Mouse (Mus musculus): Measurements from ENCODE around the gene Tex101.
"Not testable (repeated sequence)": the region's sequence is repeated elsewhere in the genome, so short reads cannot be mapped to it uniquely, and the experiment has no call there.

The Tex101 gene

DNA sequence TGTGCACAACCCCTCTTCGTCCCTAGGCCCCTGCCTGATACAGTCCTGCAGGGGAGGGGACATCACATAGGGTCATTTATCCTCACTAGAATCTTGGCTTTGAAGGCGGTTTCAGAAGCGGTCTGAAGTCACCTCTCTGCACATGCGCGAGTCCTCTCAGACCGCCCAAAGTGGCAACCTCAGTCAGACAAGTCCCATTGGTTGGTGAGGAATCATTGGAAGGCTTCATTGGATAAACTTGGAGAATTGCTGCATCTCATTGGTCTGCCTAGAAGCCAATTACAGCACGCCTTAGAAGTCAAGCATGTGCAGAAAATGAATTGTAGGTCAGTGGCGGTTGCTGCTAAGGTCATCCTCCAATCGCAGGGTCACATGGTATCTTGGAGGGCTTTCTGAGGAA, at the start of gene Tex101:
Gene Tex101 (minus strand): TSS at position 101 of the 400 bp plus-strand sequence.
- DNase-seq = no peak

DNA sequence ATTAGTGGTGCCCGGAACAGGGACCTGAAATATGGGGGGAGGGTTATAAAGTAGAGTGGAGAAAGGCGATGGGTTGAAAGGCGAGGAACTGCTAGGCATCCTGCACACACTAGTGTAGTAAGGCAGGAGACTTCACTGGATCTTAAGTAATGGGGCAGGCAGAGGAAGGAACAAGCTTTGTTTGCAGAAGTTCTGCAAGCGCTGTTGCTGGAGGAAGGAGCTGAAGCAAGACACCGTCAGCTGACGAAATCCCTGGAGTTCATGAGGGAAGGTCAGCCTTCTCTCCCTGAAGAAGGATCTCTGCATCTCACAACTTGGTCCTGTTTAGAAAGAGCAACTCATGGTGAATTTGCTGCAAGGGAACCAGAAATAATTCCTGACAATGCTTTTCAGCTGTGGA, 38.6 kb upstream of the Tex101 start:
- DNase-seq = no peak

DNA sequence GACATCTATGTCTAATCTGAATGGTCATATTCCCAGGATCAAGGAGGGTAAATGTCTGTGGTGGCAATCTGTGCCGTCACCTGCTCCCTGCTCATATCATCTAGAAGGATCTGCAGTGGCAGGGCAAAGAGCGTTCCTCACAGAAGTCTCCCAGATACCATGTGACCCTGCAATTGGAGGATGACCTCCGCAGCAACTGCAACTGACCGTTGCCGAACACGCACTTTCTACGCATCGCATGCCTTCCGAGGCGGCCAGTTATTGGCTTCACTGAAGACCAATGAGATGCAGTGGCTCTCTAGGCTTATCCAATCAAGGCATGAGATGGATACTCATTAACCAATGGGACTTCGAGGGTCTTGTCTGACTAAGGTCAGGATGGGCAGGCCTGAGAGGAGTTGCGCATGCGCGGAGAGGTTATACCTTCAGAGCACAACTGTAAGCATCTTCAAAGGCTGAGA, 32.4 kb upstream of the Tex101 start, which contains the start of gene BC049730:
Gene BC049730 (plus strand): TSS at position 411 of the 461 bp plus-strand sequence.
- DNase-seq = no peak

DNA sequence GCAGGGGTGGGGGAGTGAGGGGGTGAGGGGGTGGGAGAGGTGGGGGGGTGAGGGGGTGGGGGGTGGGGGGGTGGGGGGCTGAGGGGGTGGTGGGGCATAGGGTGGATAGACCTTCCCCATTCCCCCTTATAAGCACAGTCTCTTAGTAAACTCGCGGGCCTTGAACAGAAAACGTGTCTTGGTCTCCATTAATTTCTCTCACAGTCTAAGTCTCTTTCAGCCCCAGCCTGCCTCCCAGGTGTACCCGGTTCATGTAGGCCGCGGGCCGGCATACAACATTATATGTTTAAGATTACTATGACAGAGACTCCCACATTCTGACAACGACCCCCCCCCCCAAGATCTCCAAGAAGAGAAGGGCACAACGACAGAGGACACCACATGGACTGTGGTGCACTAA, 26.4 kb upstream of the Tex101 start:
- DNase-seq = not testable (repeated sequence)

DNA sequence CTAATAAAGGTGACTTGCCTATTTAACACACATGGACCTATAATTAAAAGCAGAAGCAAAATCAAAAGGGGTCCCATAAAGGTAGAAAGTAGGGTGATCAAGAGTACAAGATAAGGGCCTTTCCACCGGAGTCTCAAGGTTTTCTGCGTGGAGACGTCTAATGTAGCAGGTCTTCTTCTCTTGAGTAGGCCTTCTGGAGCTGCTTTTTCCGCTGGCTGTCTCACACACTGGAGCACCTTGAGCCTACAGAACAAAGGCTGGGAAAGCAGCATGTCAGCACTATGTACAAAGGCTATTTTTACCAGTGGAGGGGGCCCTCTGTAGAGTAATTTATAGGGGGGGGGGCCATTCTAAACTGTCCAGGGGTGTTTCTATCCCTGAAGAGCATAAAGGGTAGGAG, 21.4 kb upstream of the Tex101 start:
- DNase-seq = not testable (repeated sequence)

DNA sequence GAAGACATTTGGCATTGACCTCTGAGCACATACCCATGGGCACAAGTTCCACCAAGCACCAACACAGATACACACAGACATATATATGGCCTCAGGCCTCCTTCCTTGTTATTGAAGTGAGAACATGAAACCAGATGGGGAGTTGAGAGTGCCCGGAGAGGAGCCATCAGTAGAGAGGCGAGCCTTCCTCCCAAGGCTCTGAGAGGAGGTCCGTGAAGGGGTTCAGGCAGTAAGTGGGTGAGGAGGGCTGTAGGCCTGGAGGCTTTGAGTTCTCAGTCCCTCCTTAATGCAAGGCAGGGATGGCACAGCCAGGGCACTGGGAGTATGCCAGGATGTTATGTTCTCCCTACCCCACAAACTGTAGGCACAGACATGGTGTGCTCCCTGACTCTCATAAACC, 16.2 kb upstream of the Tex101 start:
- not testable (repeated sequence) for DNase-seq

DNA sequence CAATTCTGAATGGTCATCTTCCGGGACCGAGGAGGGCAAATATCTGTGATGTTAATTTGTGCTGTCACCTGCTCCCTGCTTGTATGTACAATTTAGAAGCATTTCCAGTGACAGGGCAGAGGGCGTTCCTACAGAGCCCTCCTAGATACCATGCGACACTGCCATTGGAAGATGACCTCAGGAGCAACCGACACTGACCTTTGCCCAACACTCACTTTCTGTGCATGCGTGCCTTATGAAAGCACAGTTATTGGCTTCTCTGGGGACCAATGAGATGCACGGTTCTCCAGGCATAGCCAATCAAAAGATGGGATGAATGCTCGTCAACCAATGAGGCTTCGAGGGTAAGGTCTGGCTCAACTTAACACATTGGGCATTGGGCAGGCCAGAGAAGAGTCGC, 11.0 kb upstream of the Tex101 start:
- DNase-seq = not testable (repeated sequence)

DNA sequence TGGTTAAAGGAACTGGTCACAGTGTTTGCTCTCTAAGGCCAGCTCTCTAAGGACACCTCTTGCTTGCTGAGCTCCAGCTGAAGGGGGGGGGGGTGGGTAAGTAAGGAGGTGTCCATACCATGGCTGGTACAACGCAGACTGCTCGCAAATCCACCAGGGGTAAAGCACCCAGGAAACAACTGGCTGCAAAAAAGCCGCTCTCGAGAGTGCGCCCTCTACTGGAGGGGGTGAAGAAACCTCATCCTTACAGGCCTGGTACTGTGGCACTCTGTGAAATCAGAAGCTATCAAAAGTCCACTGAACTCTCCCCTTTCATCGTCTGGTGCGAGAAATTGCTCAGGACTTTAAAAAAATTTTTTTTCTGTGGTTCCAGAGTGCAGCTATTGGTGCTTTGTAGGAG, 7.6 kb upstream of the Tex101 start:
- peak; percentile 20 for DNase-seq

DNA sequence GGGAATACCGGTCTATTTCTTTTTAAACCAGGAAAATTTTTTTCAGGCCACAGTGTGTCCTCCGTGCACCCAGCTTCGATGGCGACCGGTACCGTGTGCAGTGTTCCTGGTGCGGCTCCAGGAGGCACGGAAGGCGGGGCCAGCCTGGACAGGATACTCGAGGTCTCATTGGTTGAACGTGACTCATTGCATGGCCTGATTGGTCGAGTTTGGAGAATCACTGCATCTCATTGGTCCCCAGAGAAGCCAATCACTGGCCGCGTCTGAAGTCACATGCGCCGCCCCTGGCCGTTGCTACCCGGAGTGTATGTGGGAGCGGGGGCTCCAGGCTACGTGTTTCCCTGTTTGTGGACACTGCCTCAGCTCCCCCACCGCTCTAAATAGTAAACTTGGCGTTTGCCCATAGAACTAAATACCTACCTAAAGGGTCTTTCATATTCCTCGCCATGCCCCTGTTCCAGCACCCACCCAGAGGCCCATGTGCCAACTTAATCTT, 4.5 kb downstream of the Tex101 start:
- no peak for DNase-seq

DNA sequence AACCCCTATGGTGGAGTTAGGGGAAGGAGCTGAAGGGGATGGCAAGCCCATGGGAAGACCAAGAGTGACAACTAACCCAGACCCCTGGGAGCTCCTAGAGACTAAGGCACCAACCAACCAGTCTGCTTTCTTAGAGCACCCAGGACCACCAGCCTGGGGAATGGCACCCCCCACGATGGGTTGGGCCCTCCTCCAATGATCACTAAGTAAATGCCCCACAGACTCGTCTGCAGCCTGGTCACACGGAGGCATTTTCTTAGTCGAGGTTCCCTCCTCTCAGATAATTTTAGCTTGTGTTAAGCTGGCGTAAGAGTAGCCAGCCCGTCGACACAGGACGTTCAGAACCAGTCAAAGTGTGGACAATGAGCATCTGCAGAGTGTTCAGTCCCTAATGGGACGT, 11.5 kb downstream of the Tex101 start:
- no peak for DNase-seq

DNA sequence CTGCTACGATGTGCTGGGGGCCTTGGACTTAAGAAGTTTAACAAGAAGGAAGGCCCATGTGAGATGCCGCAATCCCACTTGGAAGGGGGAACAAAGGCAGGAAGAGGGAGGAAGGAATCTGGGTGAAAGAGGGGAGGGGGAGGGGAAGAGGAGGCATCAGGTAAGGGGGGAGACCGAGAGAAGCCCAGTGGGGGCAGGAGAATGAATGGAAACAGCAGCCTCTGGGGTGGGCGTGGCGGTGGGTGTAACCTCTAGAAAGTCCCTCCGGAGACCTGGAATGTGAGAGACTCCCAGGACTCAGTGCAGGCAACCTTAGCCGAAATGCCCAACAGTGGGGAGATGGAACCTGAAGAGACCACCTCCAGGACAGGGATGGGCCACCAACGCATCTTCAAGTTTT, 12.2 kb downstream of the Tex101 start:
- DNase-seq = no peak

DNA sequence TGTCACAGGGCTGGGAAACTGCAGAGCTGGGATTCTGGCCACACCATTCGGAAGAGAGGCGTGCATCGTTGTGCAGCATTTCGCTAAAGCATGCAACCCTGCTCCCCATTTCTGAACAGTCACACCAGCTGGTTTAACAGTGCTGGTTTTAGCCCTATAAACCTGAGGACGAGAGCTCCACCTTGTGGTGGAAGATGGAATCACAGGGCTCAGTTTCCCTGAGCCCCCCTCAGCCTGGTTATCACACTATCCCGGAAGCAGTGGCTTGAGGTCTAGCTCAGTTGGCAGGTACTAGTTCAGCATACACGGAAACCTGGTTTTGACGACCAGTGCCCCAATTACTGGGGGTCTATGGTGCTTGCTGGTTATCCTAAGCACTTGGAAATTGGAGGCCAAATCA, 13.9 kb downstream of the Tex101 start:
- peak; percentile 88 for DNase-seq

DNA sequence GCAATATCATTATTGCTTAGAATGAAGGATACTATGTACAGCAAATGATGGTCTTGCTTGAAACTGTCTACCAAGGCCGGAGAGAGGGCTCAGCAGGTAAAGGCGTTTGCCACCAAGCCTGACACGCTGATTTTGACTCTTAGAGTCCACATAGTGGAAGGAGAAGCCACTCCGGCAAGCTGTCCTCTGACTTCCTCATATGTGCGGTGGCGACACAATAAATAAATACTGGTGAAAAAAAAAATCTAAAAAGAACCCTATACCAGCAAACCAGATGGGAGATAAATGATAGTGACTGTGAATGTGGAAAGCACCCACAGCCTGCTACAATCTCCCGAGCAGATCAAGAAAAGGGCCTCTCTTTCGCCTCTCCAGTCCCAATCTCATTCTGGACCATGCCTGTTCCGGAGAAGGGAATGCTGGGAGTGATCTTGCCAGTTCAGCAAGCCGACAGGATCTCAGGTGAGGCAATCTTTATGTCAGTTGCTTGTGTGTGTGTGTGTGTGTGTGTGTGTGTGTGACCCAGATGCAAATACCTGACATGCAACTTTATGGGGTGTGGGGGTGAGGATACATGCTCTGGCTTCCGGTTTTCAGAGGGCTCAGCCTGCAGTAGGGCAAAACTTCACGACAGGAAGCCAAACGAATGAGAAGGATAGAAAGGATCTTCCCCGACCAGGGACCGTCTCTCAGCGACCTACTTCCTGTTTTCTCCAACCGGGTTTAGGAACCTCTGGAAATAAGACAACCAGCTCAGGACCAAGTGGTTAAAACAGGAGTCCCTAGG, 15.2 kb downstream of the Tex101 start:
- peak; percentile 60 for DNase-seq

DNA sequence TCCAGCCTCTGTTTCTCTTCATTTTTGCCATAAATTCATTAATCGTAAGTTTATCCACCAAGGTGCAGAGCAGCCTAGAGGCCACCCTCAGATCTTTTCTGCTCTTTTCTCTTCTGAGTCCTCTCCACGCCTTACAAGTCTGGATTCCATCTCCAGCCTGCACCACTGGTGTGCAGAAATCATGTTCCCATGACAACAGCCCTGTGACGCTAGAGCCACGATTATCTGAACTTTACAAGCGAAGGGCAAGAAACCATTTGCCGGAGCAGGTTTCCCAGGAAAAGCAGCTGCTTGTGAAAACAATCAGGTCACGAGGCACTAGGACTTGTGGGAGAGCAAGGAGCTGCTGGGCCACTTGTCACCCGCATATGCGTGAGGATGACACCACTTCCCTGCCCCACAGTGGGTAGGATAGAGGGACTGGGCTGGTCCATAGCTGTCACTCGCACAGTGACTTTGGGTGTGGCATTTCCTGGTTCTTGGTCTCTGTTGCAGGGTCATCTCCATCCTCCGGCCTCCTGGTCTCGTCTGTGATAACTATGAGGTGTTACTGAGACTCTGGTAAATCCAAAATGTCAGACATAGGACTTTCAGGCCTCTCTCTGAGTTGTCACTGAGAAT, 16.6 kb downstream of the Tex101 start:
- no peak for DNase-seq

DNA sequence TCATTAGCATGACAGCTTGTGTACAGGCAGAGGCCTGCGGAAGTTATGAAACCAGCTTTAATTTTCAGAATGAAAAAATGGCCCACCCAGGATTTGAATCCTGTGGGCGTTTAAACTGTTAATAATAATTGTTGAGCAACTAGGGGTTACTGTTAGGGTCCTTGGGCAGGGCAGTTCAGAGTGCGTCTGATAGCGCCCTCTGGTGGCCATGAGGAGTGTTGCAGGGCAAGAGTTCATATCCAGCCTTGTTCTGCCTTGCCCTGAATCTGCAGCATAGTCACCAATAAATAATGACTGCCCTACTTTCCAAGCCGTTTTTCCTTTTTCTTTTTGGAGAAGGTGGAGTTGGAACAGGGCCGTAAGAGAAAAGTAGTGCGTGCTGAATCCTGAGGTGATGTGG, 22.8 kb downstream of the Tex101 start:
- peak; percentile 72 for DNase-seq

DNA sequence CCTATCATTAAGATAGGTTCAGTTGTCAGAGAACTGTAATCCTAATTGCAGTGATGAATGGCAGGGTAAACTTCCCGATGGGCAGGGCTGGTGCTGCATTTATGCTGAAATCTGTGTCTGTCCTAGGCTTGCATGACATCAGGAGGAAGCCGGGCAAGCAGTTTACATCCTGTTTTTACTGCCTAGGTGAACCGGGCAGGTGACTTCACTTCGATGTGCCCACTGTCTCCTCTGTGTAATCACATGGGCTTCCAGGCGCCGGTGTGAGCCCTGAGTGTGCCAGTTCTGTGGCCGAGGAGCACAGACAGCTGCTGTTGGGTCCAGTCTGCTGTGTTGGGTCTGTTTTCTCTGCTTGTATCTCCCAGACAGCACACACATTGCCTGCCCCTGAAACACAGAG, 30.0 kb downstream of the Tex101 start:
- DNase-seq = no peak

DNA sequence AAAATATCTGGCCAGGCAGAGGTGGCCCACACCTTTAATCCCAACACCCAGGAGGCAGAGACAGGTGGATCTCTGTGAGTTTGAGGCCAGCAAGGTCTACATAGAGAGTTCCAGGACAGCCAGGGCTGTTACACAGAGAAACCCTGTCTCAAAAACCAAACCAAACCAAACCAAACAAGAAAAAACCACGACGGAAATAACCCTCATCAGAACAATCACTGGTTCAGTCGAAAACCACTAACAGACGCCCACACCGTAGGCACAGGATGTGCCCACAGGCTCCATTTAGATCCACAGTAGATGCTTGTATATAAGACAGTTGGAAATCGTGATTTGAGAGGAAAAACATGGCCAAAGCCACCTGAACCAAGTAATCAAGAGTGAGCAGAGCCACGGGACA, 31.5 kb downstream of the Tex101 start:
- peak; percentile 27 for DNase-seq

DNA sequence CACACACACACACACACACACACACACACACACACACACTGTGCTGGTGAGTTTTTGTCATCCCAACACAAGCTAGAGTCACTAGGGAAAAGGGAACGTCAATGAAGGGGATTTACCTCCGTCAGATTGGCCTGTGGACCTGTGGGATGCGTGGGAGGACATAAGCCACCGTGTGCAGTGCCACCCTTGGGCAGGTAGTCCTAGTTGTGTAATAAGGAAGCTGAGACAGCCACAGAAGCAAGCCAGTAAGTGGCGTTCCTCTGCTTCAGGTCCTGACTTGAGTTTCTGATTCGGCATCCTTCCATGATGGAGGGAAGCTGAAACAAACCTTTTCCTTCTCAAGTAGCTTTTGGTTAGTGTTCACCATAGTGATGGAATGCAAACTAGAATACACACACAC, 32.0 kb downstream of the Tex101 start:
- DNase-seq = no peak

DNA sequence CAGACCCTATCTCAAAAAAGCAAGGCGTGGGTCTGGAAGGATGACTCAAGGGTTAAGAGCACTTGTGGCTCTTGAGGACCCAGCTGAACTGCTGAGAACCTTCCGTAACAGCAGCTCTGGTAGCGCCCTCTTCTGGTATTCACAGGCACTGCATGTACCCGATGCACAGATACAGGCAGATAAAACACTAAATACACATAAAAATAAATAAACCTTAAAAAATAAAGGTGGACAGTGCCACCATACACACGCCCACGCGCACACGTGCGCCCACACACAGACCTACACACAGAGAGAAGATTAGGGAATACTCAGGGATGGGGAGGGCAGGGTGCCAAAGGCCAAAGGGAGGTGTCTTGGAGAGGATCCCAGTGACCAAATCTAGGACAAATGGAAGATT, 34.0 kb downstream of the Tex101 start:
- peak; percentile 77 for DNase-seq

DNA sequence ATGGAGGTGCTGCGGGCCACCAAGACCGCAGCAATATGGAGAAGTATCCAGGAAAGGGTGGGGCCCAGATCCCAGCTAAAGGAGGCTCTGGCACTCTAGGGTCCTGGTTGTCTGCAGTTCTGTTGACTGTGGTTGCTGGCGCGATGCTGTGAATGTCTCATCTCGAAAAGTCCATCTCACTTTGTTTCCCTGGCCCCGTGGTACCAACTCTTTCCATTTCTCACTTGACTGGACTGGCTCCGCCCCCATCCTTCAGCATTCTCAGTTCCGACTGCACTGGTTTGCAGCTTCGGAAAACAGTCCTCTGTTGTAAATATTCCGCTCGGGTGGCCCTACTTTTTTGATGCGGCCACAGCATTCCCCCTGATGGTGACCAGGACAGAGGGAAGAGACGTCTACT, 36.0 kb downstream of the Tex101 start:
- no peak for DNase-seq

DNA sequence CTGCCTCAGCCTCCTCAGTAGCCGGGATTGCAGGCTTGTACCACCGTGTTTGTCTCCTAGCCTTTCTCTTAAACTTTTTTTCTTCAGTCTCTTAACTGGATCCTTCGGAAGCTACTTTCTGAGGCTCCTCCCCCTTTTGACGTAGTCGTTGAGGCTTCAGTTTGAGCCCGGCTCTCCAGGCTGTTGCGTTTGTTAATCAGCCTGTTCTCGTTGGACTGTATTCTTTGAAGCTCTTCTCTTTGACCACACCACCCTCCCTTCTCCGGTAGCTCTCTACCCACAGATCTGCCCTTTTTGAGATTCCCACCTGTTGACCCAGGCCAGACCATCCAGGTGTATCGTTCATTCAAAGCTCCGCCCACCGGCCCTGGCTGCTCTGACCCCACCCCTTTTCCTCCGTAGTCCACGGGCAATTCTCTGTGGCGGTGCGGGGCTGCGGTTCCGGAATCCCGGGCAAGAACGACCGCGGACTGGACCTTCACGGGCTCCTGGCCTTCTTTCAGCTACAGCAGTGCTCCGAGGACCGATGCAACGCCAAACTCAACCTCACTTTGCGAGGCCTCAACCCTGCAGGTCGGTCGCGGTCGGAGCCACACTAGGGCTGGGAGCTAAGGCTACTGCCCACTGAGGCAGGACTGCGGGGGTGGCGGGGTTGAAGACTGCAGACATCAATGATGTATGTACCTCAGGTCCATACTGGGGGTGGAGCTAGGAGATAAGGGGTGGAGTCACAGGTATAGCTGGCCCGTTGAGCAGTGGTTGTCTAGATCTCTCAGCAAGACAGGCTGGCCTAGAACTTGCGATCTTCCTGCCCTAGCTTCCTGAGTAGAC, 38.2 kb downstream of the Tex101 start:
- peak; percentile 22 for DNase-seq

DNA sequence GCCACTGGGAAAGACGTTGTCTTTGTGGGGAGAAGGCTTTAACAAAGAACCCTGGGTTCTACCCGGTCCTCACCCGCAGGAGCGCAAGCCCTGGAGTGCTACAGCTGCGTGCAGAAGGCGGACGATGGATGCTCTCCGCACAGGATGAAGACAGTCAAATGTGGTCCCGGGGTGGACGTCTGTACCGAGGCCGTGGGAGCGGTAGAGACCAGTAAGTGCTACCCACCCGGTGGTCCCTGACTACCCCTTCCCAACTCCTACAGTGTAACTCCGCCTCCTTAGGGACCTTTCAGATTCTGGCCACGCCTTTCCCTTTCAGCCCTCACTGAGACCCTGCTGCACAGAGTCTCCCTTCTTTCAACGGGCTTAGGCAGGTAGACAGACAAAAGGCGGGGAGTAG, 39.4 kb downstream of the Tex101 start:
- no peak for DNase-seq

DNA sequence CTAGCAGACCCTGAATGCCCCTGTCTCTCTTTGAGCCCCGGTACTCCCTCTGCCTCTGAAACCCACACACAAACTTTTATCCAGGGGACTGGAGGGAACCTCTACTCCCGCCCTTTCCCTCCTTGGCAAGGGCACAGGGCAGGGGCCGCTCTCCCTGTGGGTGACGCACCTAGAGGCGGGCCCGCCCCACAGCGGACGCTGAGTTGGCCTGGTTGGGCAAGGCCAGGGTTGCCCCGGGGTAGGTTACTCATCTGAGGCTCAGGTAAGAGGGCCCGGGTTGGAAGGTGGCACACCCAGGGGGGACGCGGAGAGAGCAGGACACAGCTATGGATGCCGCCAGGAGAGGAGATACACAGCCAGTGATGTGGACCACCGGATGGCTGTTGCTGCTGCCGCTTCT, 40.2 kb downstream of the Tex101 start, which contains the start of gene Lypd3:
Gene Lypd3 (plus strand): TSS at position 287 of the 400 bp plus-strand sequence.
- DNase-seq = no peak

Data from thymus, postnatal 25 days (tissue).